Mouse (Mus musculus) T-cell, adult 66 days (primary cell): ENCODE measurements around the gene Fbxo10. TPM values are rescaled to one million over a fixed set of nuclear protein-coding genes. Genes with fewer than 3 reads are reported as not detected.

Experiments used
- total RNA-seq, 2 experiments: library from RNA; stranded (reverse); gene quantifications; 3 replicates in 1 of 2; 4 replicates in 1 of 2; pipeline ENCODE4 v1.2.4; 2023

Gene Fbxo10
- 1 to 10 TPM; 3.8 to 4.5 TPM for total RNA-seq

DNA sequence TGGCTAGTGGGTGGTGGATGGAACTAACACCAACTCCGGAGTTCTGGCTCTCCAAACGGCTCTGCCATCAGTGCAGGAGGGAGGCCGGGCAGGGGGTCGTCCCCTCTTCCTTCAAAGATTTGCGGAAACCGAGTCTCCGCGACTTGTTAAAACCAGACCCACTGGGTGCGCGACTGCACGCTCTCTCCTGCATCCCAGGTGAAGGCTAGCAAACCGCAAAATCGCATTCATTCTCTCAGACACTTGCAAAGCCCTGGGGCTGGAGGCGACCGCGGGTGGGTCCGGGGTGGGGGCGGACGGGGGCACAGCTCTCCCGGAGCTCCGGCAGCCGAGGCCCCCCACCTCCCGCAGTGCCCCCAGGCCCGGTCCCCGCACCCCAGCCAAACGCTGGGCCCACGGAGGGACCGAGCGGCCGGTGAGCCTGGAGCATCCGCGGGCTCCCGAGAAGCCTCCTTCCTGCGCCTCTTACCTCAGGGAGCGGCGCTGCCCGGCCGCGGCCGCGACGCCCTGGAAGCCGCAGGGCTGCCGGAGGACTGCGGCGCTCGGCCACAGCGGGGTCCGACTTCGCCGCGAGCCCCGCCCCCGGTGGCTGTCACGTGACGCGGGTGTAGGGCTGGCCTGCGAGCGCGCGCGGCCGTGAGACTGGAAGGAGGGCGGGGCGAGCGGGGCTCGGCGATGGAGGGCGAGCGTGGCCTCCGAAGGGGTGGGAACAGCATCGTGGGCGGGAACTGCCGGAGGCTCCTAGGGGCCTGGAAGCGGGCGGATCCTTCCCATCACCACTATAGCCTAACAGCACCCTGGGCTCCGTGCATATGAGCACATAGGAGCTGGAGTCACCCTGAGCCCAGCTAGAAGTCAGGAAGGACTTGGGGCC, at the start of gene Fbxo10:
Fbxo10 (minus strand) TSS at position 584 of the 874 bp plus-strand sequence.

DNA sequence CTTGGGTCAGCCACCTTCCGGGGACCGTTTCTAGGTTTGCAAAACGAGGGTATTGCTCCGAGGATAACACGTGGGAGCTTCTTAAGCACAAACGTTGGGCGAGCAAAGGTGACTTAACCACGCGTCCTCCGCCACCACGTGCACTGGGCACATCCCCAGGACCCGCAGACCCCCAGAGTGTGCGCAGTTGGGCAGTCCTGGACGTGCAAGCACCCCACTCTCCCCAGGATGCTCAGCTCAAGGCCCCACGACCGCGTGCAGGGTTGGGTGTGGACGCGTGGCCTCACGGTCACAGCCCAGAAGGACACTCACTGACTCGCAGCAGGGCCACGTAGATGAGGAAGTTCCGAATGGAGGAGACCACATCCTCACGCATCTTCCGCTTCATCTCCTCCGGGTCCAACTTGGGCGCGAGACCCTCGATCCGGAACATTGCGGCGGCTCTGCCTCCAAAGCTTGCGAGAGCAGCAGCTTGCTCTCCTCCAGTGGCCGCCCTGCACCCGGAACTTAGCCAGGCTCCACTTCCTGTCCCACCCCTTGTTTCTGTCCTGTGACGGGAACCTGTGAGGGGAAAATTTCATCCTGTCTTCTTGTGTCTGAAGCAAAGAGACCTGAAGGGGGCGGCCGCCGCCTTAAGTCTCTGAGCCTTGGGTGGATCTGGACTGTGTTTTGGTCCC, 23.3 kb upstream of the Fbxo10 start, which contains the start of gene Tomm5:
Tomm5 (minus strand) TSS at position 514 of the 677 bp plus-strand sequence.

DNA sequence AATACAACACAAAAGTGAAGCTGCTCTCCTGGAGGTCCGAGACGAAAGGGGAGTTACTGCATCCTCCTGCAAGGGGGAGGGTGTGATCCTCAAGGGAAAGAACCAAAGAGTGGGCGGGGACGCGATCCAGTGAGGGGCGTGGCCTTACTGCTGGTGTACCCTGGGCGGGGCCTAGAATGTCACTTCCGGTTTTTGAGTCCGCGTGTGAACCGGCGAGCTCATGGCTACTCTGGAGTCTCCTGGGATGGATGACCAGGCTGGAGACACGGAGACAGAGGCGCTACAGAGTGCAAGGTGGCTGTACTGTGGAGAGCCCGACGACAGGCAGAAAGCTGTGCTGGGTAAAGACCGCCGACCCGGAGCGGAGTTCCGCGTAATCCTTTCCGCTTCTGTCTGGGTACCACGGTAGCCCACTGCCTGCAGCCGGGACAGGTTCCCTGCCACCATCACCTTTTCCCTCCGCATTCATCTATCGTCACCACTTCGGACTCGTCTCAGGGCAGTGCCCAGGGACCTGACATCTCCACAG, 65.9 kb downstream of the Fbxo10 start, which contains the start of gene Polr1e:
Polr1e (plus strand) TSS at position 132 of the 529 bp plus-strand sequence.

GRCm38 (mm10) chr4:45012105-45012975, 72.1 kb downstream of the Fbxo10 start, which contains the start of gene Zbtb5:
Gene Zbtb5 (minus strand): TSS chr4:45012412.

Other genes starting within 250 kb of the Fbxo10 start
- 10 to 100 TPM; 13.0 to 14.8 TPM for gene Grhpr, start 103.2 kb downstream of the Fbxo10 start, total RNA-seq
- gene Zbtb5, start 72.2 kb downstream of the Fbxo10 start, total RNA-seq = 10 to 100 TPM; 12.6 to 12.9 TPM
- 10 to 100 TPM; 32.7 to 35.9 TPM for gene Polr1e, start 66.0 kb downstream of the Fbxo10 start, total RNA-seq
- gene Tomm5, start 23.5 kb upstream of the Fbxo10 start, total RNA-seq = 10 to 100 TPM; 64.1 to 68.8 TPM
- under 1 TPM; 0.12 to 0.17 TPM for gene Frmpd1, start 100.3 kb upstream of the Fbxo10 start, total RNA-seq
- gene Trmt10b, start 212.5 kb upstream of the Fbxo10 start, total RNA-seq = 10 to 100 TPM; 14.0 to 16.2 TPM